Mouse (Mus musculus) MEL (cell line): Measurements from ENCODE around the gene Grb10.

Source experiments
- CTCF ChIP-seq, 3 experiments: IDR thresholded peaks in 2 of 3; conservative IDR thresholded peaks in 1 of 3; 2 replicates each; pipeline ENCODE4 v1.5.1; 2011 to 2012; ENCODE audit warnings: low read length in 3 of 3, low read depth in 2 of 3, mild to moderate bottlenecking in 2 of 3, improper control_type of control experiment in 1 of 3, inconsistent platforms in 1 of 3, mixed read lengths in 1 of 3, moderate library complexity in 1 of 3; ENCODE audit not compliant: control insufficient read depth in 1 of 3, insufficient read depth in 1 of 3, poor library complexity in 1 of 3, severe bottlenecking in 1 of 3
- POLR2A ChIP-seq, 2 experiments: IDR thresholded peaks; 2 replicates each; pipeline ENCODE4 v1.6.1; 2011 to 2012; ENCODE audit warnings: low read length in 2 of 2, mild to moderate bottlenecking in 2 of 2, control low read depth in 1 of 2, improper control_type of control experiment in 1 of 2, low read depth in 1 of 2, moderate library complexity in 1 of 2; ENCODE audit not compliant: control insufficient read depth in 1 of 2, insufficient read depth in 1 of 2, poor library complexity in 1 of 2
- RCOR1 ChIP-seq: IDR thresholded peaks from 2 replicates; pipeline ENCODE4 v1.6.1; 2012; ENCODE audit warnings: low read depth, mild to moderate bottlenecking, inconsistent platforms, low read length, improper control_type of control experiment
- USF2 ChIP-seq, 2 experiments: IDR thresholded peaks; 2 replicates each; pipeline ENCODE4 v1.6.1; 2011 to 2012; ENCODE audit warnings: improper control_type of control experiment in 2 of 2, low read length in 2 of 2, borderline replicate concordance in 1 of 2, inconsistent platforms in 1 of 2, low read depth in 1 of 2, mild to moderate bottlenecking in 1 of 2; ENCODE audit not compliant: insufficient read depth in 1 of 2
- ZKSCAN1 ChIP-seq: IDR thresholded peaks from 2 replicates; pipeline ENCODE4 v1.6.1; 2012; ENCODE audit warnings: low read depth, mild to moderate bottlenecking, inconsistent platforms, low read length, improper control_type of control experiment, moderate library complexity

DNA sequence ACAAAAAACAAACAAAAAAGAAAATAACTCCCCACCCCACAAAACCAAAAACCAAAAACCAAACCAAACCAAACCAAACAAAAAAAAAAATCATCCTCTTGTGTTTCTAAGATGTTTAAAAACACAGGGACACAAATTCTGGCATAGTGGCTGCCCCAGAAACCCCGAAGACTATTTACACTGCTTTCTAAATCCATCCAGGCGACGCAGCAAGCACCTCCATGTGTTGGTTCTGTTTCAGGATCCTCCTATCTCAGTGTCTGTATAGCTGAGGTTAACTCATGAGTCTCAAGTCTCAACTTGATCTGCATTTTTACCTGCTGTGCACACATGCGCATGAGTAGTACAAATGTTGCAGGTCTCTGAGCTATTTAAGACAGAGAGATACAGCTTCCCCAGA lies 1.9 kb upstream of the Grb10 start:
- TF ChIP-seq CTCF (IDR thresholded peaks at IDR 0.05 in 2 of 3, conservative IDR thresholded peaks at IDR 0.05 in 1 of 3; ENCODE audit: control insufficient read depth in 1 of 3, insufficient read depth in 1 of 3, low read depth in 2 of 3, low read length in 3 of 3, poor library complexity in 1 of 3, severe bottlenecking in 1 of 3), result no peak
- no peak for TF ChIP-seq POLR2A (IDR thresholded peaks at IDR 0.05; ENCODE audit: control insufficient read depth in 1 of 2, insufficient read depth in 1 of 2, low read depth in 1 of 2, low read length in 2 of 2, poor library complexity in 1 of 2)
- no peak for TF ChIP-seq ZKSCAN1
- TF ChIP-seq USF2 (IDR thresholded peaks at IDR 0.05; ENCODE audit: borderline replicate concordance in 1 of 2, insufficient read depth in 1 of 2, low read depth in 1 of 2, low read length in 2 of 2), result no peak
- TF ChIP-seq RCOR1, result no peak
